Mouse (Mus musculus): ENCODE measurements around the gene Comt.

Comt gene

DNA sequence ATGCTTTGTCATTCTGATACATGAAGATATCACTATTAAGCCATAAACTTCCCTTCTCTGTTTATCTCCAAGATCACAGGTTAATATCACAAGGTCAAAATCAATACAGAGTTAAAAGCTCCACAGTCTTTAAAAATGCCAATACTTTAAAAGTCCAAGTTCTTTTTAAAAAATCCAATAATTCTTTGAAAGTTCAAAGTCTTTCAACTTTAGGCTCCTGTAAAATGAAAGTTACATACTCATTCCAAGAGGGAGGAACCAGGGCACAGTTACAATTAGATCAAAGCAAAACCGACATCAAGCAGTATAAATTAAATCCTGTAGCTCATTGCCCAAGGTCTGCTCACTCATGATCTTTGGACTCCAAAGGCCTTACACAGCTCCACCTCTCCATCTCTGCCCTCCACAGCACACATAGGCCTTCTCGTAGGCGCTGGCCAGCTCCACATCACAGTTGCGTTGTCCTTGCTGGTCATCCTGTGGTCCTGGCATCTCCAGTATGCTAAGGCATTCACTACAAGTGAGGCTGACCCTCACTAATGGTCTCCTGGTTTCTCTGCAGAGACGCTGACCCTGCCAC lies 6.8 kb upstream of the Comt start:
- DNase-seq (ENCODE audit: low spot score in 2 of 2), result no peak

DNA sequence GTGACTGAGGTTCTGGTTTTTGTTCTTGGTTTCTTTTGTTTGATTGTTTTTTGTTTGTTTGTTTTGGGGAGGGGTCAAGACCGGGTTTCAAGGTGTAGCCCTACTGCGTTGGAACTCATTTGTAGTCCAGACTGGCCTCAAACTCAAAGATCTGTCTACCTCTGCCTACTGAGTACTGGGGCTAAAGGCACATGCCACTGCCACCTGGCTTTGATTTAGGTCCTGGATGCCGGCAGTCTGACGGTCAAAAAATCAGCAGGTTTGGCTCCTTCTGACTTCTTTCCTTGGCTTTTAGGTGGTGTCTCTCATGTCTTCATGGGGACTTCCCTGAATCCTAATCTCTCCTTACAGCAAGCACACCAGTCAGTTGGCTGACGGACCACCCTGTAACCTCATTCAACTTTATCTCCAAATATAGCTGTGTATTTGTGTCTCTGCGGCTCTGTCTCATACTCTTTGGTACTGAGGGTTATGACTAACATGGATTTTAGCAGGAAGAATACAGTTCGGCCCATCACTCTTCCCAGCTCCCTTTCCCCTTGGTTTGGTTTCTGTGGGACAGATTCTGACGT lies 4.1 kb upstream of the Comt start:
- no peak for DNase-seq (ENCODE audit: low spot score in 2 of 2)

DNA sequence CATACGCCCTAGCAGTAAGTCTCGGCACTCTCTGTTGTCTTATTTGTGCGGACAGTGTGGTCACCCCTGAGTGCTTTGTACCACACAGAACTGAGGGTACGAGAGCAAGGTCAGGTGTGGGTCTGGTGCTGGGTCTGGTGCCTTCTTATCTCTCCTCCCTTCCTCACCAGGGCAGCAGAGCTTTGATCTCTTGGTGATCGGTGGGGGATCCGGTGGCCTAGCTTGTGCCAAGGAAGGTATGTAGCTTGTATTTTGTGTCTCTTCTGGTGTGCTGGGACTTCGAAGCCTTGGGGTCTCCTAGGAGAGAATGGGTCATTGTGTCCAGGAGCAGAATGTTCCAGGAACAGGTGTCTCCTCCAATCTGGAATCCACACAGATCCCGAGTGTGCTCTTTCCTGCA lies 3.0 kb upstream of the Comt start:
- DNase-seq (ENCODE audit: low spot score in 2 of 2), result no peak

- DNase-seq (ENCODE audit: low spot score in 2 of 2), result no peak
Observed at GRCm38 (mm10) chr16:18428516-18429042, 1.9 kb upstream of the Comt start.

DNA sequence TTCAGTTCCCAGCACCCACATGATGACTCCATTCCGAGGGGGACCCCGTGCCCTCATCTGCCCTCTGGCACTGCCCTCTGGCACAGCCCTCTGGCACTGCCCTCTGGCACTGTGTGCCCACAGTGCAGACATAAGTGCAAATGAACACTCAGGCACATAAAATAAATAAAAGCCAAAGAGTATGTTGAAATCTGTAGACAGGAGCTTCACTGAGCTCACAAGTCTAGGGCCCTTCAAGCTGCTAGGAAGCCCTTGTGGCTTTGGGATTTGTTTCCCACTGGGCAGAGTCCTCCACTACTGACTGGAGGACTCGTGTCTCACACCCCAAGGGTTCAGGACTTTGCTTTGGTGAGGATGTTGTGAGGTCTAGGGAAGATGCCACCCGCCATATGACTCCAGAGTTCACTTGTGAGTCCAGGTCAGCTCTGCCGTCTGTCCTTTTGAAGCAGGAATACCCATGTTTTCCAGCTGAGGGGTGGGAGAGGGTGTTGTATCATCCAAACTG lies 1.4 kb upstream of the Comt start:
- DNase-seq (ENCODE audit: low spot score in 2 of 2), result no peak

GRCm38 (mm10) chr16:18426215-18426791 lies 349 bp downstream of the Comt start, which contains the start of gene Txnrd2:
TSS of gene Txnrd2 (plus strand) at chr16:18426384.
- DNase-seq (ENCODE audit: low spot score in 2 of 2), result peak; percentile 79 to 82

DNA sequence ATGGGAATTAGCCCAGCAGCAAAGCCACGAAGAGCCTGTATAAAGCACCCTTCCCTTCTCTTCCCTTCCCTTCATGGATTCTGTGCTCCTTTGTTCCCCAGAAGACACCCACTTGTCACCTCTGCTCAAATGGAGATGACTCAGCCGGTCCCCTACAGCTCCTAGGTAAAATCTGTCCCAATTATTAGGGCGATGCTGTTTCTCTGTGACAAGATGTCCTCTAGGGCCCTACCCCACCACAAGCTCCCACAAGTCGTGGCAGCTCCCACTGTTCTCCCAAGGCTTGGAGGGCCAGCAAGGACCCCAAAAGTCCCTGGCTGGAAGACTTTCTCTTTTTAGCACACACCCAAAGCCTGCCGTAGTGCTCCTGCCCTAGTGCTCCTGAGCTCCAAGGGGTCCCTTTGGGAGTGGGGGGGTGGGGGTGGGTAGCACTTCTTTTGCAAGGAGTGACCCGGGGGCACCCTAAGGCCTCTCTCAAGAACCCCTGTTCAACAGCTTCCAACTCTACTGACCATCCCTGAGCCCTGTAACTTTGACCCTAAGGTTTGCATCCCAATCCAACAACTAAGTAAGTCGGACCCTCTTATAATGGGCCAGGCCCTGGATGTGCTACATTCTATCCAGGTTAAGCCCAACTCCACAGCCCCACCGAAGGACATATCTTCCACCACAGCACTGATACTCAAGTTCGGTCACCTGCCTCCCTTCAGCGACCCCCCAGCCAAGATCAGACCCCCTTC lies 1.0 kb downstream of the Comt start:
- no peak for DNase-seq (ENCODE audit: low spot score in 2 of 2)

DNA sequence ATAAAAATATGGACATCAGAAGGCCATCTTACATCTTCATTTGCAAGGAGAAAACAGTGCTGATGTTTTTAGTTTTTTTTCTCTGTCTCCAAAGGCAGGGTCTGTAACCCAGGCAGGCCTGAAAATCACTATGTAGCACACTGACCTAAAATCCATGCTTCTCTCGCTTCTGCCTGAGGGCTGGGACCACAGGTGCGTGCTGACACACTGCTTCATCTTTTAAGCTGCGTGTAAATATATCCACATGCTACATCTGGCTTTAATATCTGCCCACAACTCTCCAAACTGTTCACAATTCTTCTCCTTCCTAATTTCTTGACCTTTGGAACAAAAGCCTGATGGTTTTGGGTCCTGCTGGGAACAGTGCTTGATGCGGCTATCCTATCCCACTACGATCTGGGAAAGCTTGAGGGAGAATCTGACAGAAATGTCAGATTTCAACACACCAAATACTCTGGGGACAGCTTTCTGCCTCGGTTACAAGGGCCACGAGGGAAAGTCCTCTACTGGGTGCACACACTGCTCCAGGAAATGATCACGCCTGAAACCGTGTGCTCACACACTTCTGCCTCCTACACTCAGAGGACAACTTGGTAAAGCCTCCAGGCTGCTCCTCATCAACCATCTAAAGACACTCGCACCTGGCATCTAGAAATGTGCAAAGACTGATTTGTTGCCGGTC lies 2.1 kb downstream of the Comt start:
- no peak for DNase-seq (ENCODE audit: low spot score in 2 of 2)

GRCm38 (mm10) chr16:18423915-18424265 lies 2.8 kb downstream of the Comt start:
- no peak for DNase-seq (ENCODE audit: low spot score in 2 of 2)

DNA sequence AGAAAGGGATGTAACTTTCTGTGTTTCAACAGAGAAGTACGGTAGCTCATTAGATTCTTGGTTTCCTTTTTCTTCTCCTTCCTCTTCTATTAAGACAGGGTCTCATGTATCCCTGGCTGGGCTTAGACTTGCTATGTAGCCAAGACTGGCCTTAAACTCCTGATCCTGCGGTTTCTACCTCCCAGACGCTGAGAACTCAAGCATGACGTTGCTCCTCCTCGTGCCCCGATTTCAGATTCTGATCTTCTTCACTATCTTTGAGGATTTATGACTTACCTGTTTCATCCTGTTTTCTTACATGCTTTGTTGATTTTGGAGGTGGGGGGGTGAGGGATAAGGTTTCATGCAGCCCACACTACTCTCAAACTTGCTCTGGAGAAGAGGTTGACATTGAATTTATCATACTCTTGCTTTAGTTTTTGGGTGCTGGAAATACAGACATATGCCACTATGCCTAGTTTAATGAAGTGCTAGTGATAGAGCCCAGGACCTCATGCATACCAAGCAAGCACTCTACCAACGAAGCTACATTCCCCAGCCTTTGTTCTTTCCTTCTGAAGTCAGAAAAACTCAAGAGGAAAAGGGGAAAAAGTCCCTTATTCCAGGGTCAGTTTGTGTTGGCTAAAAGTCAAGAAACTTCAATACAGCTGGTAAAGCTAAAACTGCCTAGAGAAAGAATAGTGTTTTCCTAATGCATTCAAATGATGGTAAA lies 3.3 kb downstream of the Comt start:
- DNase-seq (ENCODE audit: low spot score in 2 of 2), result no peak

DNA sequence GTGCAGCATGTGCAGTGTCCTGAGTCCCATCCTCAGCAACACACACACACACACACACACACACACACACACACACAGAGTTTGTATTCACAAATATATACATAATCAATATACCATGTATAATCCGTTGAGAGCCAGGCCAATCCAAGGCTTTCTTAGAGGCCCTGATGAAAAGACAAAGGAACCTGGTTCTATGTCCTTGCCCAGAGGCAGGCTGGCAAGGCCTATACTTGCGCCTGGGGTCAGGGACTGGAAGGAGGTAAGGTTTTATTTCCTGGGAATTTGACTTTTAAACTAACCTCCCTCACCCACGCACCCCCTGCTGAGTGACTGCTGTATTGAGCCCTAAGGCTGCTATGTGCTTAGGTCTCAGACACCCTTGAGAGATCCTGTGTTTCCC lies 6.1 kb downstream of the Comt start:
- no peak for DNase-seq (ENCODE audit: low spot score in 2 of 2)

DNA sequence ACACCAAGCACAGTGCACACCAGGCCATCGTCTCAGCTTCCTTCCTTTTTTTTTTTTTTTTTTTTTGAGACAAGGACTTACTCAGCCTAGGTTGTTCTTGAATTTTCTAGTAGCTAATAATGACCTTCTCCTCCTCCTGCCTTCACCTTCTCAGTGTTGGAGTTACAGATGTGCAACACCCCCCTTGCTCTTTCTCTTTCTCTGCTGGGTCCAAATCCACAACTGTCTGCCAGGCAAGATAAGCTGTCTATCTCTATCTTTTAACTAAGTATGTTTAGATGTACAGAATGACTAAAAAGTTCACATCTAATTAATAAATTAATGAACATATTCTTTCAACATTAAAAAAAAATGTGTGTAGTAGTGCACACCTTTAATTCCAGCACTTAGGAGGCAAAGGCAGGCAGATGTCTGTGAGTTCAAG lies 7.0 kb downstream of the Comt start:
- DNase-seq (ENCODE audit: low spot score in 2 of 2), result no peak

DNA sequence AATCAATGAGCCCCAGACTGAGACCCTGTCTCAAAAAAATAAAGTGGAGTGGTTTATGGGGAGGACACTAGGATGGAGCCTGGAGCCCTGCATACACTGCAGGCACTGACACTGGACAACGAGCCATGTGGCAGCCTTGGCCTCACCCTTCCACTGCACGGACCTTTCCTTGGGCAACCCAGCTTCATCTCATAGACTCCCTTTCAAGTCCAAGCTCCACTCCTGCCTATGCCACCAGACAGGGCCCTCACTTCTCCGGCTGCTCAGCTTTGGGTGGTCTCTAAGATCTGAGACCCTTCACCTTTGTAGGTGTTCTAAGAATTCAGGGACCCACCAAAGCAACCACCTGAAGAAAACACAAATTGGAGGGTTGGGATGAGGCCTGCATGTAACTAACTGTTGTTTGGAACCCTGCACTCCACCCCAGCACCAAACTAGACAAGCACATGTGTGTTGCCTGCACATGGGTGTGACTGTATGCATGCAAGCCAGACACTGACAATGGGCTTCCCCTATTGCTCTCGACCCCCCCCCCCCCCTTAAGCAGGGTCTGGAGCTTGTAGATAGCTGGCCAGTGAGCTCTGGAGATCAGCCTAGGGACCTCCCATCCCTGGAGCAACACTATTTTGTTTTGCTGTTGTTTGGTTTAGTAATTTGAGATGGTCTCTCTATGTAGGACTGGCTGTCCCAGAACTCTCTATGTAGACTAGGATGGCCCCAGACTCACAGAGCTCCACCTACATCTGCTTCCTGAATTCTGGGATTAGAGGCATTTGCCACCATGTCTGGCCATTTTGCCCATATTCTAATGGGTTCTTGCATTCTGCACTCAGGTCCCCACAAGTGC lies 7.7 kb downstream of the Comt start:
- no peak for DNase-seq (ENCODE audit: low spot score in 2 of 2)

- no peak for DNase-seq (ENCODE audit: low spot score in 2 of 2)
Observed at GRCm38 (mm10) chr16:18417491-18417890, 9.2 kb downstream of the Comt start.

GRCm38 (mm10) chr16:18416837-18417236 lies 9.8 kb downstream of the Comt start:
- no peak for DNase-seq (ENCODE audit: low spot score in 2 of 2)

DNA sequence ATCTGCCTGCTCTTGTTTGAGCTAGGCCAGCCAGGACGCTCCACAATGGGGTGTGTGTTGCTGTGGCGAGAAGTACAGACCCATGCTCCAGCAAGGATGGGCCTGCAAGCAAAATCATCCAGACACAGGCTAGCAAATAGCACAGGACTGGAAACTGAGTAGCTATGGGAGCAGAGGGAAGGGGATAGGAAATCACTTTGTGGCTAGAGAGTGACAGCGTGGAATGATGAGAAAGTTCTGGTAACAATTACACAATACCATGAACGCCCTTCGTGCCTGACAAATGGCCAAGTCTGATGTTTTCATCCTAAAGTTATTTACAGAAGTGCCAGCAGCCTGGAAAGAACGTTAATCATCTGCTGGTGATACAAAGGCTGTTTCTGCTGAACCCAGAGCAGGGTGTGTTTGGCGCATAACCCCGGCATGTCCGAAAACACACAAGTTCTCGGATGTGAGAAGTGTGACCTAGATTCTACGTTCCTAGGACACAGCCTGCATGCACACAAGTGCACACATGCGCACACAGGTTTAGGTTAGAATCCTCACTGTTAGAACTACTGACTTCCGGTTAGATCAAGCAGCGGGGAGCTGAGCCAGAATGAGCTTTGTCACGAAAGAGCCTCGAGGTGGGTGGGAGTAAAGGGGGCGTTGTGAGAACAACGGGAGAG lies 10.4 kb downstream of the Comt start:
- peak; percentile 79 to 87 for DNase-seq (ENCODE audit: low spot score in 2 of 2)

- DNase-seq (ENCODE audit: low spot score in 2 of 2), result no peak
Observed at GRCm38 (mm10) chr16:18413032-18413816, 13.4 kb downstream of the Comt start.

DNA sequence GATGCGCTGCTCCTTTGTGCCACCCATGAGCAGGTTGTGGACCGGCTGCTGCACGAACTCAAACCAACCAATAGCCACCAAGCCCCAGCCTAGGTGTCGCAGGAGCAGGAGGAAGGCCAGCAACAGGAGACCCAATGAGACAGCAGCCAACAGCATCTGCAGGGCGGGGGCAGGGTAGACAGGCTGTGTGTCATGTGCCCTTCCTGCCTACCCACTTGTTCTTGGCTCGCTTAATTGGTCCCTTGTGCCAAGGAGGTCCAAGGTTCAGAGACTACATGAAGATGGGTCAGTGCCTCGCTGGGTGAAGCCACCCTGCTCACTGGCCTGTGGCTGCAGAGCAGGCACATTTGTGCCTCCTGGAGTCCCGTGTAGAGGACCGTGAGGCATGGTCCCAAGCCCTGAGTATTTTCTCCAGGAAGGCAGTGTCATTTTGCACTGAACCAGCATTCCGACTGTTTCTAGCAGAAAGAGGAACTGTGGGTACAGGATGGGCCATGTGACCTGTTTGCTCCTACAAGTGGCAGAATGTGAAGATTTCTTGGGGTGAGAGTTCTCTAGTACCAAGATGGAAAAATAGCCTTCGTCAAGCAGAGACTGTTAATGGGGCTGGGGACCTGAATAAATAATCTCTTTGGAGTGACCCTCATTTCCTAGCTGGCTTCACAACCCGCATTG lies 14.7 kb downstream of the Comt start:
- peak; percentile 84 to 87 for DNase-seq (ENCODE audit: low spot score in 2 of 2)

Measured in heart, adult 9 months (tissue).